In the genomic region with DNA sequence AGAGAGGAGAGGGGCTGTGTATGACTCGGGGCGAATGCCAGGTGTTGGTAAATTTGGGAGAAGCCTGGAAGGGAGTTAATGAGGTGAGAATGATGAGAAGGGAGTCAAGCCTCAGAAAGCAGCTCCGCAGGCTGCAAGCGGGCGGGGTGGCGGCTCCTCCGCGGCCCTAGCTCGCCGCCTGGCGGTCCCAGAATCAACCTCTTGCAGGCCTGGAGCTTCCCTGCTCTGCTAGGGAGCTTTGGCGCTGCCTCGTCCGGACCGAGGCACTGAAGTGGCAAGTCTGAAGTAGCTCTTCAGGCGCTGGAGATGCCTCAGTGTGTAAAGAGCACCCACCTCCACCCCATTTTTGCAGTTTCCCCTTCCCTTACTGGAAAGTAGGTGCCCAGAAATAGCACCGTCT, we compare ENCODE assay signal across 8 mouse cellular contexts. TPM values are rescaled to one million over a fixed set of nuclear protein-coding genes. Genes with fewer than 3 reads are reported as not detected.
DNase-seq lines count a peak whose midpoint lies in the region; ATAC-seq and TF ChIP-seq lines count a peak whose summit lies in the region.

No protein-coding gene starts in this region.

- H3K9ac ChIP-seq in lung, postnatal 0 days (replicated peaks; ENCODE audit: low read depth): no peak overlapping the region

- no peak for TF ChIP-seq EP300 in lung, postnatal 0 days (IDR thresholded peaks at IDR 0.05)

- peaks cover 68% of the 10 kb centered on the region for H3K4me1 ChIP-seq in hindbrain, embryonic 10.5 days (replicated peaks)
- peaks cover 24% of the 10 kb centered on the region for H3K4me1 ChIP-seq in lung, postnatal 0 days (ENCODE audit: insufficient read depth, low read depth, low read length)

- H3K27me3 ChIP-seq in hindbrain, embryonic 10.5 days (ENCODE audit: insufficient read depth, poor library complexity, severe bottlenecking): peaks cover 99% of the 10 kb centered on the region
- H3K27me3 ChIP-seq in lung, postnatal 0 days (replicated peaks; ENCODE audit: insufficient read depth, low read length): peaks cover 6% of the 10 kb centered on the region; the same call in 1 of the 2 replicates

- H3K4me3 ChIP-seq in hindbrain, embryonic 10.5 days: peak overlapping the region; percentile 58
- peak overlapping the region; percentile 44; the same call in 1 of the 2 replicates for H3K4me3 ChIP-seq in lung, postnatal 0 days (ENCODE audit: low read depth, low read length)

- peak overlapping the region; percentile 94 for H3K4me2 ChIP-seq in lung, postnatal 0 days (replicated peaks; ENCODE audit: low read depth, low read length)

- H3K9me3 ChIP-seq in hindbrain, embryonic 10.5 days: no peaks in the 10 kb centered on the region
- H3K9me3 ChIP-seq in lung, postnatal 0 days (ENCODE audit: low read length): no peaks in the 10 kb centered on the region

- peak; percentile 79 for ATAC-seq in lung, postnatal 0 days

- 1% methylated on average over 17 of the region's 17 CpGs for WGBS in hindbrain, embryonic 10.5 days
- WGBS in lung, postnatal 0 days: under 1% methylated on average over 17 of the region's 17 CpGs

- no peaks in the 10 kb centered on the region for H3K36me3 ChIP-seq in hindbrain, embryonic 10.5 days
- H3K36me3 ChIP-seq in lung, postnatal 0 days (ENCODE audit: insufficient read depth, low read length): no peaks in the 10 kb centered on the region

- H3K27ac ChIP-seq in hindbrain, embryonic 10.5 days: no peak overlapping the region
- H3K27ac ChIP-seq in lung, postnatal 0 days (ENCODE audit: low read length): no peak overlapping the region

- TF ChIP-seq CTCF in lung, postnatal 0 days (IDR thresholded peaks at IDR 0.05): peak; percentile 90

- peak; percentile 84 for DNase-seq in NIH3T3 (ENCODE audit: low read depth)
- peak; percentile 79 for DNase-seq in cerebellum, adult 8-10 months
- peak; percentile 45 to 86 for DNase-seq in frontal cortex, adult 2 months (ENCODE audit: extremely low spot score in 1 of 2, low spot score in 1 of 2)
- peak; percentile 88 for DNase-seq in hindbrain, embryonic 10.5 days (ENCODE audit: low spot score)
- peak; percentile 80 to 89 for DNase-seq in layer of hippocampus, postnatal 10 days (ENCODE audit: low spot score in 2 of 2)
- peak; percentile 94 for DNase-seq in lung, postnatal 0 days (ENCODE audit: low spot score)
- DNase-seq in retina, embryonic 14.5 days (ENCODE audit: low spot score): peak; percentile 89
- peak; percentile 86 for DNase-seq in thymus, postnatal 4 days

RNA-seq across cellular contexts. Expression of gene Wnt11, which starts 3.0 kb away (rescaled TPM):
- polyA plus RNA-seq in frontal cortex, adult 2 months (2012; rRNA removed): 0.82 and 0.90 TPM in 2 replicates
- 0.66 and 1.9 TPM in 2 replicates for polyA plus RNA-seq in hindbrain, embryonic 10.5 days (2016; fragmentation: Nextera tagmentation; extraction: Ambion mirVana)
- total RNA-seq in layer of hippocampus, postnatal 10 days (2021): 1 to 10 TPM; 3.2 TPM
- 10.5 and 11.8 TPM in 2 replicates for polyA plus RNA-seq in lung, postnatal 0 days (2015; fragmentation: Nextera tagmentation; extraction: Ambion mirVana)
